Mouse (Mus musculus): ENCODE results near the gene Lbh.

DNA sequence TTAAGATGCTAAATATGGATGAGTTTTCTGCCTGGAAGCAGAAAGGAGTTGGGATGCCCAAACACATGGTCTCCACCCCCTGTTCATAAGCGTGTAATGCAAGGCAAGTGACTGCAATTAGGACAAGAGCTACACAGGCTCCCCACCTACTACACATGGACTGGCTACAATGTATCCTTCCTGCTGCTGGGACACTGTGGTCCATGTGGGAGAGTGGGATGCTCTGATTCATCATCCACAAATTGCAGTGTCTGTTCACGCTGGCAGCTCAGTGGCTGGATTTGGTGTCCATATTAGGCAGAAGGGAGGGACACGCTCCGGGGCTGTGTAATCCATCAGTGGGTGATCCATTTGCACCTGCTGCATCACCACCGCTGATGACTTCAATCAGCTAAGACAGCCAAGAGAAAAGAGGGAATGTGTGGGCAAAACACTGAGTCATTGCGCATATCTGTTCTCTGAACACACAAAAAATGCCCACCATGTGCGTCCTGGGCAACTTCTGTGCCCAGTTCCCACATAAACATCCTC is 52.6 kb downstream of the Lbh start:
- TF ChIP-seq POLR2A (IDR thresholded peaks at IDR 0.05; ENCODE audit: control insufficient read depth, extremely low read depth, insufficient read depth, low read length, poor library complexity) (no peak), CTCF (IDR thresholded peaks at IDR 0.05; ENCODE audit: borderline replicate concordance, control insufficient read depth, extremely low read depth, insufficient read depth, low read length, poor library complexity) (no peak)
